Mouse (Mus musculus) liver, postnatal 0 days (tissue): ENCODE data around the gene Slc39a13. TPM values are rescaled to one million over a fixed set of nuclear protein-coding genes. Genes with fewer than 3 reads are reported as not detected.

ENCODE experiments used
- ATAC-seq: fragments of 200-750 bp; cut with Nextera tagmentation; 2 replicates; pipeline ENCODE4 v1.8.0; 2017; ENCODE audit warnings: mild to moderate bottlenecking, moderate library complexity
- DNase-seq: peaks from one replicate; pipeline ENCODE4 v3.0.0-alpha.2; 2016
- H3K27ac ChIP-seq: fragments of 300-500 bp; sonication (generic); 2 replicates; pipeline ENCODE4 v1.5.1; 2014; ENCODE audit warnings: antibody characterized with exemption, moderate library complexity, mild to moderate bottlenecking, low read depth
- H3K27me3 ChIP-seq: fragments of 300-500 bp; sonication (generic); 2 replicates; pipeline ENCODE4 v1.6.1; 2014; ENCODE audit warnings: low read length, control low read depth, mixed read lengths; ENCODE audit not compliant: insufficient read depth
- H3K36me3 ChIP-seq: fragments of 300-500 bp; sonication (generic); replicated peaks from 2 replicates; pipeline ENCODE4 v1.6.1; 2014; ENCODE audit warnings: mild to moderate bottlenecking, control low read depth, low read length, moderate library complexity, mixed read lengths; ENCODE audit not compliant: insufficient read depth
- H3K4me1 ChIP-seq: fragments of 300-500 bp; sonication (generic); 2 replicates; pipeline ENCODE4 v1.6.1; 2014; ENCODE audit warnings: antibody characterized with exemption, mild to moderate bottlenecking, control low read depth; ENCODE audit not compliant: insufficient read depth
- H3K4me2 ChIP-seq: fragments of 300-500 bp; sonication (generic); 2 replicates; pipeline ENCODE4 v1.6.1; 2014; ENCODE audit warnings: low read depth, mild to moderate bottlenecking, low read length, moderate library complexity, mixed read lengths
- H3K4me3 ChIP-seq: fragments of 300-500 bp; sonication (generic); 2 replicates; pipeline ENCODE4 v1.5.1; 2014; ENCODE audit warnings: low read depth, low read length
- H3K9ac ChIP-seq: fragments of 300-500 bp; sonication (generic); replicated peaks from 2 replicates; pipeline ENCODE4 v1.6.1; 2014; ENCODE audit warnings: mild to moderate bottlenecking, moderate library complexity
- H3K9me3 ChIP-seq: fragments of 300-500 bp; sonication (generic); 2 replicates; pipeline ENCODE4 v1.6.1; 2016; ENCODE audit warnings: mild to moderate bottlenecking, control low read depth, low read length, mixed read lengths
- CTCF ChIP-seq: sonication (generic); IDR thresholded peaks from 2 replicates; pipeline ENCODE4 v1.5.1; 2016; ENCODE audit warnings: antibody characterized with exemption, low read depth
- EP300 ChIP-seq: IDR thresholded peaks from 2 replicates; pipeline ENCODE4 v1.6.1; 2016; ENCODE audit warnings: antibody characterized with exemption, low read depth, mild to moderate bottlenecking
- WGBS: fragments of 180-500 bp; shearing (Covaris S2); extraction: QIAGEN DNeasy Blood & Tissue Kit; methylation state at CpG from one replicate; pipeline ENCODE4 v1.1.7; 2014; ENCODE audit not compliant: insufficient replicate concordance; 5-methylcytosine and 5-hydroxymethylcytosine counted together
- polyA plus RNA-seq: library from polyadenylated mRNA; unstranded; fragments of >200 nt; fragmentation: Nextera tagmentation; extraction: Ambion mirVana; gene quantifications from 2 replicates; pipeline ENCODE4 v1.2.1, GENCODE M21; 2015

Gene Slc39a13
- polyA plus RNA-seq, 1 experiment from 2014 or later: 7.2 TPM

GRCm38 (mm10) chr2:91081775-91082695 lies 11.8 kb upstream of the Slc39a13 start, which contains the start of gene Spi1:
Spi1 (plus strand) TSS chr2:91082390.
- Histone ChIP-seq H3K4me1 (peaks cover 16% of the 10 kb centered on the region), H3K27ac (peak within 1 kb of the TSS; percentile 88), H3K4me2 (peak within 1 kb of the TSS; percentile 45), H3K36me3 (no peaks in the 10 kb centered on the region), H3K9me3 (no peaks in the 10 kb centered on the region), H3K9ac (peak within 1 kb of the TSS; percentile 58), H3K27me3 (no peaks in the 10 kb centered on the region), H3K4me3 (peak within 1 kb of the TSS; percentile 15; the same call in 1 of the 2 replicates)
- TF ChIP-seq EP300 (no peak), CTCF (no peak)
- ATAC-seq (no peak), DNase-seq (no peak)
- 50% methylated on average over 13 of the region's 13 CpGs for WGBS

GRCm38 (mm10) chr2:91080784-91081513 lies 10.7 kb upstream of the Slc39a13 start:
- Histone ChIP-seq H3K27me3 (no peaks in the 10 kb centered on the region), H3K9ac (no peak overlapping the region), H3K4me2 (no peak overlapping the region; the same call in 1 of the 2 replicates), H3K36me3 (no peaks in the 10 kb centered on the region), H3K27ac (peak overlapping the region; percentile 49; the same call in 1 of the 2 replicates), H3K9me3 (no peaks in the 10 kb centered on the region), H3K4me1 (peaks cover 16% of the 10 kb centered on the region), H3K4me3 (no peak overlapping the region)
- TF ChIP-seq CTCF (no peak), EP300 (no peak)
- 47% methylated on average over 8 of the region's 8 CpGs for WGBS
- no peak for DNase-seq
- ATAC-seq: no peak

- no peak for ATAC-seq
- no peaks in the 10 kb centered on the region for H3K9me3 ChIP-seq
- 27% methylated on average over 5 of the region's 5 CpGs for WGBS
Observed at GRCm38 (mm10) chr2:91079026-91079384, 8.8 kb upstream of the Slc39a13 start.

GRCm38 (mm10) chr2:91078314-91079025 lies 8.3 kb upstream of the Slc39a13 start:
- Histone ChIP-seq H3K27me3 (no peaks in the 10 kb centered on the region), H3K27ac (peak overlapping the region; percentile 64), H3K4me2 (peak overlapping the region; percentile 89), H3K4me3 (peak overlapping the region; percentile 50), H3K4me1 (peaks cover 16% of the 10 kb centered on the region), H3K9ac (peak overlapping the region; percentile 73), H3K9me3 (no peaks in the 10 kb centered on the region), H3K36me3 (no peaks in the 10 kb centered on the region)
- ATAC-seq (peak; percentile 17; the same call in 1 of the 2 replicates), DNase-seq (no peak)
- TF ChIP-seq CTCF (no peak), EP300 (no peak)
- WGBS: 1% methylated on average over 29 of the region's 36 CpGs

More at GRCm38 (mm10) chr2:91079026-91079384, 8.8 kb upstream of the Slc39a13 start:
- H3K4me2 ChIP-seq: peak overlapping the region; percentile 89
- peaks cover 16% of the 10 kb centered on the region for H3K4me1 ChIP-seq
- peak overlapping the region; percentile 50 for H3K4me3 ChIP-seq
- no peak for DNase-seq
- peak overlapping the region; percentile 64 for H3K27ac ChIP-seq
- no peaks in the 10 kb centered on the region for H3K36me3 ChIP-seq
- TF ChIP-seq EP300: no peak
- no peaks in the 10 kb centered on the region for H3K27me3 ChIP-seq
- H3K9ac ChIP-seq: peak overlapping the region; percentile 73

GRCm38 (mm10) chr2:91077957-91078313 lies 7.7 kb upstream of the Slc39a13 start:
- DNase-seq (no peak), ATAC-seq (no peak)
- no peaks in the 10 kb centered on the region for H3K36me3 ChIP-seq
- peak overlapping the region; percentile 89 for H3K4me2 ChIP-seq
- H3K9me3 ChIP-seq: no peaks in the 10 kb centered on the region
- peak overlapping the region; percentile 64; the same call in 1 of the 2 replicates for H3K27ac ChIP-seq
- 28% methylated on average over 12 of the region's 12 CpGs for whole genome bisulfite sequencing
- H3K27me3 ChIP-seq: no peaks in the 10 kb centered on the region
- peak overlapping the region; percentile 50; the same call in 1 of the 2 replicates for H3K4me3 ChIP-seq
- TF ChIP-seq CTCF: no peak
- no peak for TF ChIP-seq EP300
- H3K9ac ChIP-seq: no peak overlapping the region
- H3K4me1 ChIP-seq: peaks cover 14% of the 10 kb centered on the region

- DNase-seq (no peak), ATAC-seq (no peak)
- WGBS: 48% methylated on average over 1 of the region's 1 CpGs
- Histone ChIP-seq H3K4me1 (peaks cover 22% of the 10 kb centered on the region), H3K36me3 (no peaks in the 10 kb centered on the region), H3K9me3 (no peaks in the 10 kb centered on the region), H3K4me2 (no peak overlapping the region), H3K4me3 (no peak overlapping the region), H3K9ac (no peak overlapping the region), H3K27ac (no peak overlapping the region), H3K27me3 (no peaks in the 10 kb centered on the region)
- TF ChIP-seq EP300 (no peak), CTCF (no peak)
Observed at GRCm38 (mm10) chr2:91072092-91072491, 1.9 kb upstream of the Slc39a13 start.
